Mouse (Mus musculus): Measurements from ENCODE around the gene 1700092M07Rik.

The 1700092M07Rik gene

GRCm38 (mm10) chr19:8740603-8741002 is at the start of gene 1700092M07Rik:
1700092M07Rik (plus strand) TSS chr19:8740718.
- no peak for DNase-seq (ENCODE audit: low spot score in 2 of 2)

GRCm38 (mm10) chr19:8691871-8692539 is 48.5 kb upstream of the 1700092M07Rik start:
- no peak for DNase-seq (ENCODE audit: low spot score in 2 of 2)

- DNase-seq (ENCODE audit: low spot score in 2 of 2) = no peak
These were observed 47.8 kb upstream of the 1700092M07Rik start for GRCm38 (mm10) chr19:8692740-8693139.

- peak in 1 of 2 experiments; percentile 54 for DNase-seq (ENCODE audit: low spot score in 2 of 2)
These were observed 45.2 kb upstream of the 1700092M07Rik start for GRCm38 (mm10) chr19:8695330-8695729.

- no peak for DNase-seq (ENCODE audit: low spot score in 2 of 2)
These were observed 40.9 kb upstream of the 1700092M07Rik start for GRCm38 (mm10) chr19:8699652-8700051.

GRCm38 (mm10) chr19:8702458-8702857 is 38.1 kb upstream of the 1700092M07Rik start:
- DNase-seq (ENCODE audit: low spot score in 2 of 2) = no peak

GRCm38 (mm10) chr19:8703571-8703970 is 36.9 kb upstream of the 1700092M07Rik start:
- DNase-seq (ENCODE audit: low spot score in 2 of 2) = no peak

GRCm38 (mm10) chr19:8705026-8705708 is 35.4 kb upstream of the 1700092M07Rik start:
- DNase-seq (ENCODE audit: low spot score in 2 of 2) = no peak

GRCm38 (mm10) chr19:8706132-8706667 is 34.3 kb upstream of the 1700092M07Rik start:
- DNase-seq (ENCODE audit: low spot score in 2 of 2) = no peak

- no peak for DNase-seq (ENCODE audit: low spot score in 2 of 2)
These were observed 33.6 kb upstream of the 1700092M07Rik start for GRCm38 (mm10) chr19:8706930-8707329.

GRCm38 (mm10) chr19:8708954-8709353 is 31.6 kb upstream of the 1700092M07Rik start:
- DNase-seq (ENCODE audit: low spot score in 2 of 2) = no peak

- DNase-seq (ENCODE audit: low spot score in 2 of 2) = no peak
These were observed 30.5 kb upstream of the 1700092M07Rik start for GRCm38 (mm10) chr19:8710057-8710456.

GRCm38 (mm10) chr19:8711506-8711905 is 29.0 kb upstream of the 1700092M07Rik start:
- DNase-seq (ENCODE audit: low spot score in 2 of 2) = no peak

GRCm38 (mm10) chr19:8711949-8712869 is 28.3 kb upstream of the 1700092M07Rik start:
- no peak for DNase-seq (ENCODE audit: low spot score in 2 of 2)

GRCm38 (mm10) chr19:8712870-8713305 is 27.6 kb upstream of the 1700092M07Rik start:
- peak; percentile 69 to 79 for DNase-seq (ENCODE audit: low spot score in 2 of 2)

GRCm38 (mm10) chr19:8713306-8713996 is 27.1 kb upstream of the 1700092M07Rik start:
- DNase-seq (ENCODE audit: low spot score in 2 of 2) = peak; percentile 92 to 93

GRCm38 (mm10) chr19:8713997-8714652 is 26.4 kb upstream of the 1700092M07Rik start:
- no peak for DNase-seq (ENCODE audit: low spot score in 2 of 2)

- DNase-seq (ENCODE audit: low spot score in 2 of 2) = no peak
These were observed 25.7 kb upstream of the 1700092M07Rik start for GRCm38 (mm10) chr19:8714653-8715481.

GRCm38 (mm10) chr19:8715868-8716766 is 24.4 kb upstream of the 1700092M07Rik start:
- DNase-seq (ENCODE audit: low spot score in 2 of 2) = no peak
